Mouse (Mus musculus) v-Abl transformed pro-B cells (cell line): Measurements from ENCODE around the gene Rps5.
"Not testable (repeated sequence)": the region's sequence is repeated elsewhere in the genome, so short reads cannot be mapped to it uniquely, and the experiment has no call there.

Source experiments
- in situ Hi-C, 2 experiments: fragments of 400-800 bp; cut with MboI; formaldehyde crosslinking; loops; one replicate each; pipeline ENCODE4 v1.15.1; 2025; ENCODE audit not compliant: unreplicated experiment in 2 of 2

The Rps5 gene

GRCm38 (mm10) chr7:12927191-12927680 is 5.1 kb downstream of the Rps5 start, which contains the start of gene Rnf225:
Gene Rnf225 (plus strand): TSS chr7:12927416.
- in situ Hi-C loops, result no loop called here

- in situ Hi-C loops, result no loop called here
Observed at GRCm38 (mm10) chr7:12927693-12928589, 5.9 kb downstream of the Rps5 start.

GRCm38 (mm10) chr7:12933615-12934140 is 11.6 kb downstream of the Rps5 start:
- in situ Hi-C loops, result no loop called here

GRCm38 (mm10) chr7:12934808-12935207 is 12.7 kb downstream of the Rps5 start:
- in situ Hi-C loops, result no loop called here

- in situ Hi-C loops, result not testable (repeated sequence)
Observed at GRCm38 (mm10) chr7:12937254-12937803, 15.2 kb downstream of the Rps5 start.

GRCm38 (mm10) chr7:12940599-12940998 is 18.5 kb downstream of the Rps5 start:
- in situ Hi-C loops, result no loop called here

- in situ Hi-C loops, result no loop called here
Observed at GRCm38 (mm10) chr7:12943488-12943887, 21.4 kb downstream of the Rps5 start.

- in situ Hi-C loops, result no loop called here
Observed at GRCm38 (mm10) chr7:12949032-12949871, 27.2 kb downstream of the Rps5 start.

GRCm38 (mm10) chr7:12949872-12950229 is 27.8 kb downstream of the Rps5 start:
- in situ Hi-C loops, result no loop called here

- in situ Hi-C loops, result no loop called here
Observed at GRCm38 (mm10) chr7:12954896-12955295, 32.8 kb downstream of the Rps5 start.

GRCm38 (mm10) chr7:12957511-12957910 is 35.4 kb downstream of the Rps5 start:
- in situ Hi-C loops, result no loop called here

GRCm38 (mm10) chr7:12958948-12959347 is 36.9 kb downstream of the Rps5 start:
- in situ Hi-C loops, result no loop called here

- in situ Hi-C loops, result loop anchor here in 1 of 2 experiments (10.0 kb wide), 1 partner anchor 65 kb away; no protein-coding TSS in a partner anchor
Observed at GRCm38 (mm10) chr7:12959718-12960117, 37.6 kb downstream of the Rps5 start.

- in situ Hi-C loops, result loop anchor here in 1 of 2 experiments (10.0 kb wide), 1 partner anchor 63 kb away; no protein-coding TSS in a partner anchor
Observed at GRCm38 (mm10) chr7:12961511-12962141, 39.5 kb downstream of the Rps5 start.

- in situ Hi-C loops, result loop anchor here in 1 of 2 experiments (10.0 kb wide), 1 partner anchor 59 kb away; no protein-coding TSS in a partner anchor
Observed at GRCm38 (mm10) chr7:12965678-12966091, 43.6 kb downstream of the Rps5 start, which contains the start of gene Zfp324. Gene Zfp324 (plus strand): TSS chr7:12965838.

GRCm38 (mm10) chr7:12966104-12966845 is 44.2 kb downstream of the Rps5 start:
- in situ Hi-C loops, result loop anchor here in 1 of 2 experiments (10.0 kb wide), 1 partner anchor 59 kb away; no protein-coding TSS in a partner anchor

- in situ Hi-C loops, result no loop called here
Observed at GRCm38 (mm10) chr7:12970906-12971305, 48.8 kb downstream of the Rps5 start.
